ENCODE assay signal across 16 mouse cellular contexts in genomic region chr17:77877016-77877415, GRCm38 (mm10).
"Had no signal": no experiment of that assay in that cellular context is flagged by ENCODE, and none has a peak within 500 bp of the region (broad histone marks: within the 10 kb centered on the region; RNA-seq: fewer than 3 reads in every experiment).

No protein-coding gene starts in this region.

- H3K9me3 ChIP-seq: intestine, embryonic 15.5 days; limb, embryonic 10.5 days; liver, embryonic 15.5 days; midbrain, embryonic 10.5 days; neural tube, embryonic 15.5 days had no signal

- H3K4me3 ChIP-seq: intestine, embryonic 15.5 days; left cerebral cortex, adult 2 months; limb, embryonic 10.5 days; liver, embryonic 15.5 days; midbrain, embryonic 10.5 days; myocyte; neural tube, embryonic 15.5 days had no signal

- H3K4me2 ChIP-seq: intestine, embryonic 15.5 days; liver, embryonic 11.5 days; liver, embryonic 15.5 days; neural tube, embryonic 15.5 days had no signal

- H3K36me3 ChIP-seq: intestine, embryonic 15.5 days; limb, embryonic 10.5 days; liver, embryonic 15.5 days; midbrain, embryonic 10.5 days; neural tube, embryonic 15.5 days had no signal

- H3K9ac ChIP-seq: intestine, embryonic 15.5 days; liver, embryonic 15.5 days; neural tube, embryonic 15.5 days had no signal

- H3K4me1 ChIP-seq: intestine, embryonic 15.5 days; limb, embryonic 10.5 days; liver, embryonic 15.5 days; neural tube, embryonic 15.5 days had no signal

- DNase-seq: lung, adult 2 months; lung, postnatal 36 days; midbrain, embryonic 14.5 days; right cerebral cortex, postnatal 4 days; spleen, adult 18-20 months; thymus, adult 2 months; thymus, postnatal 25 days had no signal

- H3K27me3 ChIP-seq: intestine, embryonic 15.5 days; liver, embryonic 15.5 days; neural tube, embryonic 15.5 days had no signal

- H3K27ac ChIP-seq: intestine, embryonic 15.5 days; left cerebral cortex, adult 2 months; limb, embryonic 10.5 days; liver, embryonic 15.5 days; midbrain, embryonic 10.5 days; neural tube, embryonic 15.5 days had no signal

- ATAC-seq: intestine, embryonic 15.5 days; lung, postnatal 0 days had no signal
